Mouse (Mus musculus) T-cell, adult 2 months (primary cell): ENCODE measurements around the gene Snx25.
A peak's percentile ranks its signal among the peaks of the same experiment; 100 is the strongest.

Experiments used
- DNase-seq: peaks from one replicate; pipeline ENCODE4 v3.0.0; 2022; ENCODE audit warnings: low spot score

Gene Snx25

DNA sequence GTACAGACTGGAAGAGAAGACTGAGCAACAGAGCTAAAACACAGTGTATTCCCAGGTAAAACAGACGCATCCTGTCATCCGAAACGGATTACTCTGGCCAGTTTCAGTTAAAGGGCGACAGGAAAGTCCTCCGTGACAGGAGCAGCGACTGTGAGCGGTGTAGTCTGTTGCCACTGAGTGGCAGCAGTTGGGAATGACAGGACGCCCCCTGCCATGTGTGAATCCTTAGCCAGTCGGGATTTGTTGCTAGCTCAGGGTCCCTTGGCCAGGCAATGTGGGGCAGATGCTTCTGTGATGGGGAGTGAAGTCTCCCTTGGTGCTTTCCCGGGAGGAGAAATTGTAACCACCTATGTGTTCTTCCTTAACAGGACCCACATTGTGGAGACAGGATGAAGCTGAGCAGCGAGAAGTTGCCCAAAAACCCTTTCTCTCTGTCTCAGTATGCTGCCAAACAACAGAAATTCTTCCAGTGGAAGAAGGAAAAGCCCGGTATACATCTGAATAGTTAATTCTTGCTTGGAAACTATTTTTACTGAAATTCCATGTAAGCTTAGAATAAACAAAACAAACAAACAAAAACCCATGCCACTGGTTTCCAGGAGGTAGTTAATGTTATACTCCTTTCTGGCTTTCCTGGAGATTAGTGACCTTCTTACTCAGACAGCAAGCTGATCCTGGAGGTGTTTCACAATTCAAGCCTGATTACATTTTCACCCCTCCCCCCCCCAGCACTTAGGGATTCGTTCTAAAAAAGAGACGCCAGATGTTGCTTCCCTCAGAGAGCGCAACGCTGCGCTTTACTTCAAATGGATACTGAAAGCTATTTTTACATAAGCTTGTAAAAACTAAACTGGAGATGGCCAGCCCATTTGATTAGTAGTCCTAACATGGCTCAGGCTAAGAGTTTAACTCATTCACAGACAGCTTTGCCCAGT, 140.9 kb downstream of the Snx25 start:
- no peak for DNase-seq

DNA sequence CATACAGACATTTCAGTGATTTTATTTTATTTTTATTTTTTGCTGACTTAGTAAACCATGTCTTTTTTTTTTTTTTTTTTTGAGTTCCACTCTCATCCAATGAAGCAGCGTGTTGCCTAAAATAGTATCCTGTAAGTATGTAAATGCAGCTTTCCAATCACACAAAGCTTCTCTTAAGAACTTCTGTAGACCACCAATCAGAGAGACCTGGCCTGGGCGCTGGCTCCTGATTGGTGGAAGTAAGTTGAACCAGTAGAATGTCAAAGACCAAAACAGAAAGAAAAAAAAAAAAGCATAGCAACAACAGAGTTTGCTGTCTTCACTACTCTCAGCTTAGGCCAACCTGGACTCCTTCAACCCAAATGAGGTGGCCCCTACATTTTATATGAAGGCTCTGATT, 141.7 kb downstream of the Snx25 start:
- no peak for DNase-seq

DNA sequence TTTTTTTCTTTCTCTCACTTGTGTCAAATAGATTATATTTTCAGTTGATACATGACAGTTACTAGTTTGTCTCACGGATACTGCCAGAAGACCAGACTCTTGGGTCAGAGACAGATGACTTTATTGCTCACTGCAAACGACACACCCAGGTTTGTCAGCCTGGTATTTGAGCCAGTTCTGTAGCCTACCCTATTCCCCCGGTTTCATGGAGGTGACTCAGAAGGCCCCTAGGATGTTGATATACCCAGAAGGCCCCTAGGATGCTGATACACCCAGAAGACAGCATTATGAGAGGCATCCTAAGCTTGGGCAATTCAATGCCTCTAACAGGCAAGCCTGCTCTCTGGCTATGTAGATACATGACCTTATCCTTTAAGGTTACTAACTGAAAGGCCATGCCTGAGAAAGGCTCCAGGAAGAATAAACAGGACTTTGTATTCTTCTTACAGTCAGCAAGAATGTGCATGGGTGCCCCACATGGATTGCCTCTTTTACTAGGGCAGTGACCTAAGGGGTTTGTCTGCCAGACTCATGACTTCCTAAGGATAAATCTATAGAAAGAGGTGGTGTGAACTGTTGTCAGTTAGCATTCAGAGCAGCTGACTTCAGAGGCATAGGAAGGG, 144.8 kb downstream of the Snx25 start:
- no peak for DNase-seq

DNA sequence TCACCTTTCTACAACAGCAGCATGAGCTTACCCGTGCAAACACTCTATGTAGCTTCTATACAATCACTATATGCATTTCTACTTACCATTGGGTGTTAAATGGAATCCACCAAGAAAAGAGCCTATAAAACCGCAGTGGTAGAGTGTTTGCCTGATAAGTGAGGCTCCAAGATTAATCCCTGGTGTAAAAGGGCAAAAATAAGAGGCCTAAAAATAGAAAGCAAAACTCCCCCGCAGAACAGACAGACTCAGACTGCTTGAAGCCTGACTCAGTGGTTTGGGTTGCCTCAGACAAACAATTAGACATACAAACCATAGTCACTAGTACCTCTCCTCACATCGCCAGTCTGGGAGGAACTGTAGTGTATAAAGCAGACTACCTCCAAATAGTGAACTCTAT, 146.4 kb downstream of the Snx25 start, which contains the start of gene Ankrd37:
Gene Ankrd37, minus strand, starts transcription at position 112 of the 400 bp plus-strand sequence.
- no peak for DNase-seq

DNA sequence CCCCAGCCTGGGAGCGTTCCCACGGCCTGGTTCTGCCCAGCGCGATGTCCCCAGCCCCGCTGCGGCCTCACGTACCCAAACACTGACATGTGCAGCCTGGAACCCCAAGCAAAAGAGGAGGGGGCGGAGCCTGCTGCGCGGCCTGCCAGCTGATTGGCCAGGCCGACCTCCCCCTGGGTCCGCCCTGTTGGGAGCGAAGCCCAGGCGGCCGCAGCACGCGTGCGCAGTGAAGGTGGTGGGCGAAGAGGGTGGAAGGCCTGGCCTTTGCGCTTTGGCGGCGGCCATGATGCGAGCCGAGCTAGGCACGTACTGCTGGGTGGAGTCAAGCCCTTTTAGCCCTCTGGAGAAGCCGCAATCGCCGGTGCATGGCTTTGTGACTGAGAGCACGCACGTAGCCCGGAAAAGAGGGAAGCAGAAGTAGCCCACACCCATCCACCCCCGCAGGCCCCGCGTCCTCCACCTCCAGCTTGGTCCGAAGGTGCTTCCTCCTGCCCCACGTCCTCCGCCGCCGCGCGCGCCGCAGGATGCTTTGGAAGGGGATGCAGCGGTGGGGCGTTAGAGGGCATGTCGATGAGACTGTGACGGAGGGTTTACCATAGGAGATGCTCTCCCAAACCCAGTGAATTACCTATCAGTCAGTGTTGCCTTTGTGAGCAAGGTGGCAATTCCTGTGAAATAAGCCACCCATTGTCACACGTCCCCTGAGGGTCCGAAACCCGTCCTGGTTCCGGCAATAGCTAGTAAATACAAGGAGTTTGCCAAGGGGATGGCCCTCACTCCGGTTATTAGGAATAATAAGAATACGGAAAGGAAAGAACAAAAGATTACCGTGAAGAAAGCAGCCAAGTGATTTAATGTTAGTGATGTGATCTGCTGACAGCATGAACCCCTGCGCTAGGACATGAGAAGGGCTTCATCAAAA, 151.9 kb downstream of the Snx25 start:
- peak; percentile 98 for DNase-seq

DNA sequence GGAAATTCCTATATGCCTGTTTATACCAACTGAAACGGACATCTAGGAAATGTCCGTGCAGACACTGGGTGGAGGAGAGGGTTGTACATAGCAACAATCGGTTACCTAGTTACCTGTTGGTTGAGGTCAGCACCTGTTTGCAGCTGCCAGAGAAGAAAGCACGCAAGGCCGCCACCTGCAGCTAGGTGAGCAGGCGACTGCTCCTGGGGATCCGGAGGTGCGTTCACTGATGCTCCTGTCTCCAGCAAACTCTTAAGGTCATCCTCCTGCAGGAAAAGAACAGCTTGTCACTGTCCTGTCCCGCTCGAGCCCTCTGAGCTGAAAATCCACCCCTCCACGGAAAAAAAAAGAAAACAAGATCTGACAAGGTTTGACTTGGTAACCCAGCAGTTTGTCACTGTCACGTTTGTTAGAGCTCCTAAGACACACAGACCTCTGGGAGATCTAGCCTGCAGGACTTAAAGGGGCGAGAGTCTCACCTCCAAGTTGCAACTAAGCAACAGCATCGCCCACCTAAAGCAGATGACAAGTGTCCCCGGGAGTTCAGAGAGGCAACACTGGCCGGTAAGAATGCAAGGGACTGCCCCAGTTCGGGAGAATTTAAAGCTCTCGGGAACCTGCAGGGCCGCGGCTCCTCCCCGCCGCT, 152.7 kb downstream of the Snx25 start, which contains the start of gene Lrp2bp:
Gene Lrp2bp, plus strand, starts transcription at position 166 of the 646 bp plus-strand sequence.
- peak; percentile 8 for DNase-seq

DNA sequence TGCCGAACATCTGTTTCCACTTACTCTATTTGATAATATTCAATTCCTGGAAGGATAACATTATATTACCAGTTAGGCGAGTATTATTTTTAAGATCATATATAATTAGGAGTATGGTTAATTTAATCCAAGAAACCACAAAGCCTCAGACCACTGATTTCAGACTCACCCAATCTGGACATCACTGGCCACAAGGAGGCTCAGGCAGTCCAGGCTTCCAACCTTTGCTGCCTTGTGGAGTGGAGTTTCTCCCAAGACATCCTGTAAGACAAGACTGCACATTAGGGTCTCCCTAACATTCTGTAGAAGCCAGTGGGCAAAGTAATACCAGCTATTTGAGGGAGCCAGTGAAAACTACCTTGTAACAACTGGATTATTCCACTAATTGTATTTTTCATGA, 153.7 kb downstream of the Snx25 start:
- DNase-seq, result no peak

DNA sequence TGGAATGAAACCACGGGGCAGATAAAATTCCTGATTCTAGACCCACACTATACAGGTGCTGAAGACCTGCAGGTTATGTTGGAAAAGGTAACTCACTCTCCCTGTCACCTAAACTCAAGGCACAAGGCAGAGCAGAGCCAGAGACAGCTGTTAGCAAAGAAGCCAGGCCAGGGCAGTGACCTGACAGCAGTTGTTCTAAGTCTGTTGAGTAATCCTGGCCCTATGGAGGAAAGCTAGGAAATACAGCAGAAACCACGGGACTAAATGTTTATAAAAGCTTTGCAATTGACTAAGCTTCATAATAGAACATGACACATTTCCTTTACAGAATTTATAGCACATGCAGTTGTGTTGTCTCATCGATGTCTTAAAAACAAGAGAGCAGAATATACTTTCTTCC, 156.4 kb downstream of the Snx25 start:
- DNase-seq, result no peak

DNA sequence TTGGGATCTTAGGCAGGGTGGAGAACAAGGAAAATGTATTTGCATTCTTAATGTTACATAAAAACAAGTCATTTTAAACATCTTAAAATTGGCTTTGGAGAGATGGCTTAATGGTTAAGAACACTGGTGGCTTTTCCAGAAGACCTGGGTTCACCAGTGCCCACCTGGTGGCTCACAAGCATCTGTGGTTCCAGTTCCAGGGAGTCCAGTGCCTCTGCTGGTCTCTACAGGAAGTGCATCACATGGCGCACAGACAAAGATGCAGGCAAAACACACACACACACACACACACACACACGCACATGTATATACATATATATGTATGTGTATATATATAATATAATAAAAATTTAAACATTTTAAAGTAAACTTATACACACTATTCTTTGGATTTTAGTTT, 157.8 kb downstream of the Snx25 start:
- DNase-seq, result peak; percentile 37

DNA sequence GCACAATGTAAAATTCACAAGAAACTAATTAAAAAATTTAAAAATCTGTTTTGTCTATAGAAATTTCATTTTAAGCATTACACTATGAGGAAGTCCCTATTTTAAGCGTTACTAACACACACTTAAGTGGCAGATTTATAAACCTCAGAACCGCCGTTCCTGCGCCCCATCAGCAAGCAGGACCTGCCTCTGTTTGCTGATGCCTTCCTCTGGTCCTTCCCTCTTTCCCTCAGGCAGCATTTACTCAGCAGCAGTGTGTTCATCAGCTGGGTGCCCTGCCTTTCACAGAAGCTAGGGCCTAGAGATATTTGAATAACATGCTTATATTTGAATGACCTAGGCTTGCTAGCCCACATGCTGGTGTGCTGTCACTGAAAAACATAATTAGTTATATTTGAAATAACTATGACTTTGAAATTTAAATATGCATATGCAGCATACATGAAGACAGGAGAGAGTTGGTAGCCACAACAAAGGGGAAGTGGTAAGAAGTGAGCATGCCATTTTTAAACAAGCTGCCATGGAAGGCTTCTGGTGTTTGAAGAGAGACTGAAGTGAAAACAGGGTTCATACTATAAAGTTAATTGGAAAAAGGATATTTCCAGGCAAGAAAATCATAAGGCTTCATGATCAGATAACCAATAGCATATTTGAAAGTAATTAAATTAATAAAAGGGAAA, 161.2 kb downstream of the Snx25 start:
- no peak for DNase-seq

DNA sequence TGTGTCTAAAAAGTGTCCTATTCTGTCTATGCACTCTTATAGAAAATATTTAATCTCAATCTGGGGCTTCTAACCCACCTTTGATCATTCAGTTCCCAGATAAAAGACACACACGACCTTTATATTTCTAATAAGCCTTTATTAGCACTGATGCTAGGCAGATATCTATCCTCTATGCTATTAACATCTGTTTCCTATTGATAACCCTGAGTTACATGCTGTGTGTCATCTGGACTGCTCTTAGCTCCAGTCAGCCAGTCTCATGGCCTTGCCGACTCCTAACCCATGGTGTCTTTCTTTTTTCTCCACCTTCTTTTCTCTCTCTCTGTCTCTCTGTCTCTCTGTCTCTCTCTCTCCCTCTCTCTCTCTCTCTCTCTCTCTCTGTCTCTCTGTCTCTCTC, 163.8 kb downstream of the Snx25 start:
- no peak for DNase-seq

DNA sequence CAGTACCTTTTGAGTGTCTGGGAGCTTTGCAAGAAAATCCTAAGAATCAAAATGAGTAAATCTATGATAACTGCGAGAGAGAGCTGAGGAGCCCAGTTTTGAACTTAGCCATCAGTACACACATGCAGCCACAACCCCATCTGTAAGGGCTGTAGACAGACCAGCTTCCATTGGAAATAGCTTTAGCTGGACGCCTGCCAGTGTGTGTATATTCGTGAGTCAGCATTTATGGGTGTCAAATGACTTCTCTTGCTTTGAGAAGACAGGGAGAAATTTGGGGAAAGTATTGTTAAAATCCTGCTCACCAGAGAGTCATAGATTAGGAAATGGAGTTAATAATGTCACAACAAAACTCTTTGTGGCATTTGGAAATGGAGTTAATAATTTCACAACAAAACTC, 165.3 kb downstream of the Snx25 start:
- no peak for DNase-seq
